Mouse (Mus musculus) G1E (cell line): Measurements from ENCODE around the gene Dab1. TPM values are rescaled to one million over a fixed set of nuclear protein-coding genes. Genes with fewer than 3 reads are reported as not detected.

Experiments used
- ATAC-seq: 2 replicates; pipeline ENCODE4 v1.8.0; 2016; ENCODE audit warnings: mild to moderate bottlenecking; ENCODE audit not compliant: insufficient number of reproducible peaks, poor library complexity, low FRiP score, severe bottlenecking; ENCODE audit errors: extremely low read depth
- DNase-seq: peaks from one replicate; pipeline ENCODE4 v3.0.0; 2012; ENCODE audit warnings: low spot score
- H3K27me3 ChIP-seq: 2 replicates; pipeline ENCODE4 v1.6.1; 2012; ENCODE audit warnings: mild to moderate bottlenecking, low read length, inconsistent platforms; ENCODE audit not compliant: insufficient read depth
- H3K36me3 ChIP-seq: replicated peaks from 2 replicates; pipeline ENCODE3; 2012; ENCODE audit warnings: mild to moderate bottlenecking, inconsistent platforms
- H3K4me1 ChIP-seq: 2 replicates; pipeline ENCODE4 v1.6.1; 2012; ENCODE audit warnings: low read depth, low read length, inconsistent platforms, mixed read lengths; ENCODE audit not compliant: insufficient read depth
- H3K4me3 ChIP-seq: 2 replicates; pipeline ENCODE4 v1.5.1; 2012; ENCODE audit warnings: low read depth, mild to moderate bottlenecking, inconsistent platforms, low read length, moderate library complexity, mixed read lengths
- H3K9me3 ChIP-seq: replicated peaks from 2 replicates; pipeline ENCODE4 v1.6.1; 2012; ENCODE audit warnings: inconsistent platforms
- CTCF ChIP-seq: IDR thresholded peaks from 2 replicates; pipeline ENCODE4 v1.5.1; 2012; ENCODE audit warnings: low read depth, low read length, inconsistent platforms, mixed read lengths
- GATA1 ChIP-seq: IDR thresholded peaks from 2 replicates; pipeline ENCODE4 v1.6.1; 2012; ENCODE audit warnings: borderline replicate concordance, low read length, inconsistent platforms, mixed read lengths
- GATA2 ChIP-seq: IDR thresholded peaks from 2 replicates; pipeline ENCODE4 v1.6.1; 2012; ENCODE audit warnings: low read depth, low read length, inconsistent platforms, borderline replicate concordance
- POLR2AphosphoS5 ChIP-seq: IDR thresholded peaks from 2 replicates; pipeline ENCODE4 v1.6.1; 2012; ENCODE audit warnings: low read depth, low read length, inconsistent platforms; ENCODE audit not compliant: insufficient replicate concordance
- TAL1 ChIP-seq: conservative IDR thresholded peaks from 2 replicates; pipeline ENCODE4 v1.6.1; 2012; ENCODE audit warnings: low read depth, low read length, inconsistent platforms, mixed read lengths
- polyA plus RNA-seq: library from polyadenylated mRNA; stranded (reverse); fragments of >175 nt; gene quantifications from 2 replicates; pipeline ENCODE4 v1.2.3, GENCODE M21; 2012
- total RNA-seq, 2 experiments: library from RNA; stranded (forward) in 1 of 2; stranded (reverse) in 1 of 2; fragments of 200-1000 nt in 1 of 2; fragments of >200 nt in 1 of 2; fragmentation: Nextera tagmentation in 1 of 2; gene quantifications; 2 replicates each; pipeline ENCODE4 v1.2.3; 2014 to 2017

Dab1 gene
- total and polyA plus RNA-seq, 3 experiments: 0.16 TPM; not detected in 2

DNA sequence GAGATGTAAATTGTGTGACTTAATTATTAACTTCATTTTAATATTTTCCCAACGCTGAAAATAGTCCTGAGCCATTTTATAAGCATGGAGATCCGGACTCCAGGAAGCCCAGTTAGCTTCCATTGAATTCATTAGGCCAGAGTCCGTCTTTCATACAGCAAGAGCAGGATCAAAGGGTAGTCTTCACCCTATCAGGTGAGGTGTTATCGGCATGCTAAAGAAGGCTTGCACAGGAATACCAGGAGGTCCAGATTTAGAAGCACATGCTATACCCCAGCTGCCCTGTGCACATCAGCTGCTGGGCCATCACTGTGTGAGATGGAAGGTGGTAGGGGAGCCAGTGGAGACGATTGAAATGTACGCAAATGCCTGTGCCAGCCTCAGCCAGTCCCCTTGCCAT is 1096.7 kb downstream of the Dab1 start:
- Histone ChIP-seq H3K36me3 (no peaks in the 10 kb centered on the region), H3K4me3 (no peak overlapping the region), H3K4me1 (no peaks in the 10 kb centered on the region), H3K9me3 (peaks cover 68% of the 10 kb centered on the region), H3K27me3 (no peaks in the 10 kb centered on the region; the same call in 1 of the 2 replicates)
- ATAC-seq (no peak), DNase-seq (no peak)
- TF ChIP-seq POLR2AphosphoS5 (no peak), GATA1 (no peak), TAL1 (no peak), GATA2 (no peak), CTCF (no peak)

DNA sequence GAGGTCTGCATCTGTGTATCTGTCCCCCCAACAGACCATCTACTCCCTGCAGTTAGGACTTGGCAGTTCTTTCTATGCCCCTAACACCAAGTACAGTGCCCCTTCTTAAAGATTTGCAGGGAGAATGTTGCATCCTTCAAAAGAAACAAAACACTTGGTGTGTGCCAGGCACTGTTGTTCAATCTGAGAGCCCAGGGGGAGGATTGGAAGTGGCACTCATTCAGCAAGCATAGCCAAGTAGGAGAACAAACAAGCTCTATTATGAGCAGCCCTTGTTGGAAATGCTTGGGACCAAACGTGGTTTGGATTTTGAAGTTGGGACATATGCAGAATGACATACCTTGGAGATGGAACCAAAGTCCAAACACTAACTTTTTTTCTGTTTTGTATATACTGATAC is 1097.3 kb downstream of the Dab1 start:
- Histone ChIP-seq H3K4me1 (no peaks in the 10 kb centered on the region), H3K9me3 (peaks cover 65% of the 10 kb centered on the region), H3K4me3 (no peak overlapping the region), H3K27me3 (no peaks in the 10 kb centered on the region; the same call in 1 of the 2 replicates), H3K36me3 (no peaks in the 10 kb centered on the region)
- DNase-seq: no peak
- no peak for ATAC-seq
- TF ChIP-seq CTCF: no peak
- no peak for TF ChIP-seq GATA1
- TF ChIP-seq POLR2AphosphoS5: no peak
- no peak for TF ChIP-seq GATA2
- TF ChIP-seq TAL1: no peak

DNA sequence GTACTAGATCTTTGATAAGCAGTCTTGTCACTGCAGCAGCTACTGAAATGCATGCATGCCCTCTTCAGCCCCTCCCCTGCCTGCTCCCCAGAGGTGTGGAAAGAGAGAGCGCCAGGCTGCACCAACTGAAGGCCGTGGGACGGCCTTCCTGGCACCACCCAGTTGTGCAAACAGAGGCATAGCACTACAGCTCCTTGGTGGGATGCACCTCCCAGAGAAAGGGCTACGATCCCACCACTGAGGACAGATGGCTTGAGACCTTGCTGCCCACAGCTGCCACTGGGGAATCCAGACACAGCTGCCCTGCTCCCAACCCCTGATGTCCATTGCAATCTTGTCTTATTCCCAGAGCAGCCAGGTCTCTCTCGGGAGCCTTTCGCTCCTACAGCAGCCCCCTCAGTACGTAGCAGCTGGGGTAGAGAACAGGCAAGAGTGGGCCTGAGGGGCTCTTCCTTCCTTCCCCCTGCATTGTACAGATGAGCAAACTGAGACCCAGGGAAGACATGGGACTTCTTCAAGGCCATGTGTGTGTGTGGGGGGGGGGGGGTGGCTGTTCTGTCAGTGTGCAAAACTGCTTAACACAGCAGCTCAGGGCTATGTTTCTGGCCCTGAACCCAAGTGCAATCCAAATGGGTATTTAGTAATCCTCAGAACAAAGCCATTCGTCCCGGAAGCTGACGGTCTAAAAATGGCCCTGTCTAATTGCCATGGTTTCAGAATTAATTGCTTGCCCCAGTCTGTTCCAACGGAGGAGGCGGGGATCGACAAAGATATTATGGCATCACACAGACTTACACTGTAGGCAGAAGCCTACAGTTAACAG is 1100.0 kb downstream of the Dab1 start:
- H3K4me1 ChIP-seq: no peaks in the 10 kb centered on the region
- TF ChIP-seq TAL1 (no peak), CTCF (no peak), GATA2 (no peak), POLR2AphosphoS5 (no peak), GATA1 (no peak)
- H3K4me3 ChIP-seq: no peak overlapping the region
- no peaks in the 10 kb centered on the region; the same call in 1 of the 2 replicates for H3K27me3 ChIP-seq
- H3K36me3 ChIP-seq: no peaks in the 10 kb centered on the region
- H3K9me3 ChIP-seq: peaks cover 61% of the 10 kb centered on the region
- DNase-seq: no peak
- no peak for ATAC-seq

DNA sequence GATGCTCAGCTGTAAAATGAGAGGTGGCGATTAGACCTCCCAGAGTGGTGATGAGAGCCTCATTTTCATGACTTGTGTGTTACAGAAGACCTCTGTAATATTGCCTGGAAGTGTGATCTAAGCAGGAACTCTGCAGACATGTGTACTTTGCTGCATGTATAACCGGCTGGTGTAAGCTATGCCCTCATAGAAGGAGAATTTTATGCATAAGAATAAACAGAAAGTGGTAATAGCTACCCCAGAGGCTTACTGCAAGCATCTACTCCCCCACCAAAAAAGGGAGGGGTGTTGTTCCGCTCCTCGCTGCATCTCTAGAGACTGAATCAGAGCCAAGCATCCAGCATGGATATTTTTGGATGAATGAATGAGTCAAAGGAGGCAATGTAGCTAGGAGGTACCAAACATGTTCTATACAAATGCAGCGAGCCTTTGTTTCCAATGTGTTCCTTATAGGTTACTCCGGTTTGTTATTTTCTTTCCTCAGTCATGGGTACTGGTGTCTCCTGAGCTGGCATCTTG is 1104.4 kb downstream of the Dab1 start:
- Histone ChIP-seq H3K9me3 (peaks cover 63% of the 10 kb centered on the region), H3K4me3 (no peak overlapping the region), H3K27me3 (no peaks in the 10 kb centered on the region; the same call in 1 of the 2 replicates), H3K36me3 (no peaks in the 10 kb centered on the region), H3K4me1 (no peaks in the 10 kb centered on the region)
- no peak for DNase-seq
- ATAC-seq: no peak
- TF ChIP-seq GATA2 (no peak), TAL1 (no peak), POLR2AphosphoS5 (no peak), CTCF (no peak), GATA1 (no peak)

DNA sequence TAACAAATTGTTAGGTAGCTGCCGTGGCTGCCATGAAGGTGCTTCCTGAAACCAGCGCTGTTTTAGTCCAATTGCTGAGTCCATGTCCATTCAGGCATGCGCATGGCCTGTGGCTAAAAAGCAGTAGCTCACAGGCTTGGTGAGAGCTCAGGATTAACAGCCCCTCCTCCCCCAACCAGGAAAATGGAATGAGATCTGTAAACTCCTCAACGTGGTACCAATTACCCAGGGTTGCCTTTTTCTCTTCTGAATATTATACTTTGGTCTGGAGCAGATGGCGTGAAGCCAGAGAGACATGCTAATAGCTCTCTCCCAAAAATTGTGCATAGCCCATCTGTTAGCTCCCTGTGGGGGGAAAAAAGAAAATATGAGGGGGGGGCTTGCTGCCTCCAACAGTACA is 1105.1 kb downstream of the Dab1 start:
- no peak for TF ChIP-seq CTCF
- no peak for TF ChIP-seq TAL1
- no peak for TF ChIP-seq GATA2
- TF ChIP-seq POLR2AphosphoS5: no peak
- TF ChIP-seq GATA1: no peak
- ATAC-seq: no peak
- H3K27me3 ChIP-seq: no peaks in the 10 kb centered on the region

DNA sequence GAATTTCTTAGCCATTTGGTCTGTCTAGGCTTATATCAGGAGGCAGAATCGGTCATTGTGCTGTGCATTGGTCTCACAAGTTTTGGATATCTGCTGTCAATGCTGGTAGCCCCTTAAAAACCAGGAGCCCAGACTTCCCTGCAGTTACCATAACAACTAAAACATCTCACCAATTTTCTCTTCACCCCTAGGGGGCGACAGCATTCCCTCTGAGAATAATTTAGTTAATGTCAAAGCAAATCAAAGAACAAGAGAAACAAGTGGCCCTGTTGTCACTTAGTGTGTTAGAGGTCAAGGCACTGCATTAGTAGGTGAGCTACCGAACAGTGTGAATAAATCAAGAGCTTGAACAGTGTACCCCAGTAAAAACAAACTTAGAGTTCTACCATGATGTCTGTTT is 1106.5 kb downstream of the Dab1 start:
- Histone ChIP-seq H3K4me1 (no peaks in the 10 kb centered on the region), H3K4me3 (no peak overlapping the region), H3K9me3 (peaks cover 56% of the 10 kb centered on the region), H3K27me3 (no peaks in the 10 kb centered on the region), H3K36me3 (no peaks in the 10 kb centered on the region)
- TF ChIP-seq GATA1: no peak
- no peak for TF ChIP-seq CTCF
- no peak for TF ChIP-seq GATA2
- TF ChIP-seq TAL1: no peak
- TF ChIP-seq POLR2AphosphoS5: no peak
- DNase-seq (no peak), ATAC-seq (no peak)

More for the DNA sequence above, 1105.1 kb downstream of the Dab1 start:
- no peak overlapping the region for H3K4me3 ChIP-seq
- no peak for DNase-seq
- H3K4me1 ChIP-seq: no peaks in the 10 kb centered on the region
- H3K9me3 ChIP-seq: peaks cover 63% of the 10 kb centered on the region
- H3K36me3 ChIP-seq: no peaks in the 10 kb centered on the region
